19 mouse cellular contexts compared by ENCODE assay signal in genomic region chr11:107576186-107576585, GRCm38 (mm10). TPM values are rescaled to one million over a fixed set of nuclear protein-coding genes. Genes with fewer than 3 reads are reported as not detected.
A peak's percentile ranks its signal among the peaks of the same experiment; 100 is the strongest.
DNase-seq lines count a peak whose midpoint lies in the region; ATAC-seq and TF ChIP-seq lines count a peak whose summit lies in the region.
"Had no signal": no experiment of that assay in that cellular context is flagged by ENCODE, and none has a peak within 500 bp of the region (broad histone marks: within the 10 kb centered on the region; RNA-seq: fewer than 3 reads in every experiment).

No protein-coding gene starts in this region.

- H3K4me3 ChIP-seq in kidney, embryonic 14.5 days (ENCODE audit: low read length): no peak overlapping the region
- no peak overlapping the region for H3K4me3 ChIP-seq in liver, postnatal 0 days (ENCODE audit: low read depth, low read length)
- H3K4me3 ChIP-seq: embryonic facial prominence, embryonic 12.5 days; forebrain, embryonic 15.5 days; heart, embryonic 10.5 days; hindbrain, embryonic 13.5 days had no signal

- no peaks in the 10 kb centered on the region for H3K27me3 ChIP-seq in kidney, embryonic 14.5 days (ENCODE audit: control insufficient read depth, insufficient read depth, low read length)
- H3K27me3 ChIP-seq in liver, postnatal 0 days (ENCODE audit: insufficient read depth, low read length): no peaks in the 10 kb centered on the region
- H3K27me3 ChIP-seq: CH12.LX; embryonic facial prominence, embryonic 12.5 days; forebrain, embryonic 15.5 days; hindbrain, embryonic 13.5 days had no signal

- no peak for TF ChIP-seq EP300 in liver, postnatal 0 days (IDR thresholded peaks at IDR 0.05; ENCODE audit: low read depth)

- no peaks in the 10 kb centered on the region for H3K9me3 ChIP-seq in kidney, embryonic 14.5 days (ENCODE audit: control insufficient read depth, low read length)
- no peaks in the 10 kb centered on the region for H3K9me3 ChIP-seq in liver, postnatal 0 days (ENCODE audit: low read length)
- H3K9me3 ChIP-seq: embryonic facial prominence, embryonic 12.5 days; forebrain, embryonic 15.5 days; heart, embryonic 10.5 days; hindbrain, embryonic 13.5 days had no signal

- H3K4me1 ChIP-seq in kidney, embryonic 14.5 days (ENCODE audit: control insufficient read depth, insufficient read depth, low read length): peaks cover 12% of the 10 kb centered on the region
- peaks cover 19% of the 10 kb centered on the region for H3K4me1 ChIP-seq in liver, postnatal 0 days (ENCODE audit: insufficient read depth)
- H3K4me1 ChIP-seq: forebrain, embryonic 15.5 days had no signal

- no peak overlapping the region for H3K4me2 ChIP-seq in kidney, embryonic 14.5 days (replicated peaks; ENCODE audit: low read depth, low read length)
- no peak overlapping the region for H3K4me2 ChIP-seq in liver, postnatal 0 days (ENCODE audit: low read depth, low read length)
- H3K4me2 ChIP-seq: embryonic facial prominence, embryonic 12.5 days; forebrain, embryonic 15.5 days; hindbrain, embryonic 13.5 days had no signal

- DNase-seq in kidney, adult 8-10 months: no peak
- DNase-seq in kidney, postnatal 4 days: peak; percentile 41 to 61
- DNase-seq in kidney, postnatal 25 days: no peak
- DNase-seq in thymus, postnatal 14 days: peak; percentile 58
- no peak for DNase-seq in cerebellum, adult 9-10 months
- DNase-seq in liver, postnatal 0 days: no peak
- DNase-seq: adrenal gland, adult 2 months; adrenal gland, postnatal 25 days; cerebellum, adult 18-20 months; cerebellum, postnatal 10 days; gastrocnemius, postnatal 36 days; heart, adult 18-20 months; heart, postnatal 10 days had no signal

- H3K27ac ChIP-seq in kidney, embryonic 14.5 days (ENCODE audit: low read depth, low read length): peak overlapping the region; percentile 25; the same call in 1 of the 2 replicates
- H3K27ac ChIP-seq in liver, postnatal 0 days (ENCODE audit: low read depth): no peak overlapping the region
- H3K27ac ChIP-seq: embryonic facial prominence, embryonic 12.5 days; forebrain, embryonic 15.5 days; heart, embryonic 10.5 days; hindbrain, embryonic 13.5 days had no signal

- ATAC-seq in kidney, embryonic 14.5 days (ENCODE audit: low FRiP score, low TSS enrichment): peak; percentile 68
- ATAC-seq in liver, postnatal 0 days: no peak
- ATAC-seq: forebrain, embryonic 15.5 days had no signal

- TF ChIP-seq CTCF in liver, postnatal 0 days (IDR thresholded peaks at IDR 0.05; ENCODE audit: low read depth): no peak

- no peak overlapping the region for H3K9ac ChIP-seq in kidney, embryonic 14.5 days (ENCODE audit: low read depth, low read length)
- H3K9ac ChIP-seq in liver, postnatal 0 days (replicated peaks): no peak overlapping the region
- H3K9ac ChIP-seq: embryonic facial prominence, embryonic 12.5 days; forebrain, embryonic 15.5 days; hindbrain, embryonic 13.5 days had no signal

- WGBS in kidney, embryonic 14.5 days: 54% methylated on average over 7 of the region's 7 CpGs
- WGBS in liver, postnatal 0 days (ENCODE audit: insufficient replicate concordance): 80% methylated on average over 7 of the region's 7 CpGs

- peaks cover 44% of the 10 kb centered on the region for H3K36me3 ChIP-seq in kidney, embryonic 14.5 days (ENCODE audit: control insufficient read depth, insufficient read depth, low read length)
- H3K36me3 ChIP-seq in liver, postnatal 0 days (replicated peaks; ENCODE audit: insufficient read depth, low read length): peaks cover 29% of the 10 kb centered on the region

RNA-seq across cellular contexts. Expression of gene Helz, which starts 28.5 kb away (rescaled TPM):
- polyA plus RNA-seq in kidney, embryonic 14.5 days (2014; fragmentation: Nextera tagmentation; extraction: Ambion mirVana): 19.0 and 29.8 TPM in 2 replicates
- polyA plus RNA-seq in liver, postnatal 0 days (2015; fragmentation: Nextera tagmentation; extraction: Ambion mirVana): 3.1 and 3.3 TPM in 2 replicates

Comparison
In these comparisons a context has a peak if more than half of its experiments do, and no peak if none do; other contexts are left out.
1. DNase-seq: peak in kidney, postnatal 4 days (2 of 2) and thymus, postnatal 14 days (single experiment); none in kidney, adult 8-10 months (0 of 2), kidney, postnatal 25 days (0 of 2), cerebellum, adult 9-10 months (single experiment) and liver, postnatal 0 days (single experiment).